Mouse (Mus musculus): Measurements from ENCODE around the gene Pou2f1. TPM values are rescaled to one million over a fixed set of nuclear protein-coding genes. Genes with fewer than 3 reads are reported as not detected.

Gene Pou2f1
- polyA plus RNA-seq, 1 experiment from 2014 or later: 13.8 TPM

- Histone ChIP-seq H3K27me3 (no peaks in the 10 kb centered on the region), H3K4me3 (no peak overlapping the region), H3K4me2 (no peak overlapping the region), H3K9me3 (no peaks in the 10 kb centered on the region), H3K4me1 (no peaks in the 10 kb centered on the region), H3K36me3 (no peaks in the 10 kb centered on the region), H3K9ac (no peak overlapping the region), H3K27ac (no peak overlapping the region)
- ATAC-seq (ENCODE audit: borderline replicate concordance, extremely low read depth, low FRiP score, low TSS enrichment): no peak
- 54% methylated on average over 5 of the region's 5 CpGs for WGBS
These were observed 68.4 kb downstream of the Pou2f1 start for GRCm38 (mm10) chr1:165933915-165934647.

GRCm38 (mm10) chr1:165932842-165933241 is 69.6 kb downstream of the Pou2f1 start:
- Histone ChIP-seq H3K27ac (no peak overlapping the region), H3K27me3 (no peaks in the 10 kb centered on the region), H3K4me1 (no peaks in the 10 kb centered on the region), H3K4me2 (no peak overlapping the region), H3K4me3 (no peak overlapping the region), H3K9me3 (no peaks in the 10 kb centered on the region), H3K9ac (no peak overlapping the region), H3K36me3 (no peaks in the 10 kb centered on the region)
- 92% methylated on average over 2 of the region's 2 CpGs for WGBS
- ATAC-seq (ENCODE audit: borderline replicate concordance, extremely low read depth, low FRiP score, low TSS enrichment): no peak

GRCm38 (mm10) chr1:165930510-165930909 is 72.0 kb downstream of the Pou2f1 start:
- no peak overlapping the region for H3K4me2 ChIP-seq
- H3K4me1 ChIP-seq: no peaks in the 10 kb centered on the region
- H3K27ac ChIP-seq: no peak overlapping the region
- H3K9ac ChIP-seq: no peak overlapping the region
- no peaks in the 10 kb centered on the region for H3K9me3 ChIP-seq
- H3K27me3 ChIP-seq: no peaks in the 10 kb centered on the region
- no peak overlapping the region for H3K4me3 ChIP-seq
- no peak for ATAC-seq (ENCODE audit: borderline replicate concordance, extremely low read depth, low FRiP score, low TSS enrichment)
- WGBS: 82% methylated on average over 3 of the region's 3 CpGs
- H3K36me3 ChIP-seq: no peaks in the 10 kb centered on the region

- H3K4me3 ChIP-seq: no peak overlapping the region
- H3K4me1 ChIP-seq: no peaks in the 10 kb centered on the region
- WGBS: 79% methylated on average over 7 of the region's 7 CpGs
- H3K4me2 ChIP-seq: no peak overlapping the region
- H3K27ac ChIP-seq: no peak overlapping the region
- no peak for ATAC-seq (ENCODE audit: borderline replicate concordance, extremely low read depth, low FRiP score, low TSS enrichment)
- H3K9ac ChIP-seq: no peak overlapping the region
- H3K9me3 ChIP-seq: no peaks in the 10 kb centered on the region
- H3K36me3 ChIP-seq: no peaks in the 10 kb centered on the region
- H3K27me3 ChIP-seq: no peaks in the 10 kb centered on the region
These were observed 74.8 kb downstream of the Pou2f1 start for GRCm38 (mm10) chr1:165927507-165928279.

- 90% methylated on average over 2 of the region's 2 CpGs for WGBS
These were observed 77.3 kb downstream of the Pou2f1 start for GRCm38 (mm10) chr1:165925207-165925606.

GRCm38 (mm10) chr1:165922488-165922887 is 80.0 kb downstream of the Pou2f1 start:
- no peaks in the 10 kb centered on the region for H3K9me3 ChIP-seq
- H3K9ac ChIP-seq: no peak overlapping the region
- H3K4me3 ChIP-seq: no peak overlapping the region
- H3K27ac ChIP-seq: no peak overlapping the region
- no peaks in the 10 kb centered on the region for H3K27me3 ChIP-seq
- no peak for ATAC-seq (ENCODE audit: borderline replicate concordance, extremely low read depth, low FRiP score, low TSS enrichment)
- H3K36me3 ChIP-seq: no peaks in the 10 kb centered on the region
- WGBS: 86% methylated on average over 1 of the region's 1 CpGs
- no peak overlapping the region for H3K4me2 ChIP-seq
- H3K4me1 ChIP-seq: 0 out of 2 replicates have a peak, but pooled peaks cover 3% of the 10 kb centered on the region

More at GRCm38 (mm10) chr1:165925207-165925606, 77.3 kb downstream of the Pou2f1 start:
- no peaks in the 10 kb centered on the region for H3K9me3 ChIP-seq
- ATAC-seq (ENCODE audit: borderline replicate concordance, extremely low read depth, low FRiP score, low TSS enrichment): no peak
- H3K9ac ChIP-seq: no peak overlapping the region
- no peaks in the 10 kb centered on the region for H3K4me1 ChIP-seq
- H3K4me3 ChIP-seq: no peak overlapping the region
- H3K36me3 ChIP-seq: no peaks in the 10 kb centered on the region
- H3K27ac ChIP-seq: no peak overlapping the region
- H3K27me3 ChIP-seq: no peaks in the 10 kb centered on the region
- no peak overlapping the region for H3K4me2 ChIP-seq

GRCm38 (mm10) chr1:165921026-165921425 is 81.5 kb downstream of the Pou2f1 start:
- no peaks in the 10 kb centered on the region for H3K27me3 ChIP-seq
- H3K4me2 ChIP-seq: no peak overlapping the region
- 0 out of 2 replicates have a peak, but pooled peaks cover 3% of the 10 kb centered on the region for H3K4me1 ChIP-seq
- no peak overlapping the region for H3K4me3 ChIP-seq
- no peak overlapping the region for H3K27ac ChIP-seq
- H3K36me3 ChIP-seq: peaks cover 7% of the 10 kb centered on the region
- 65% methylated on average over 3 of the region's 3 CpGs for WGBS
- H3K9ac ChIP-seq: no peak overlapping the region
- ATAC-seq (ENCODE audit: borderline replicate concordance, extremely low read depth, low FRiP score, low TSS enrichment): no peak
- H3K9me3 ChIP-seq: no peaks in the 10 kb centered on the region

GRCm38 (mm10) chr1:165914416-165914801 is 88.1 kb downstream of the Pou2f1 start:
- Histone ChIP-seq H3K4me2 (no peak overlapping the region), H3K27me3 (no peaks in the 10 kb centered on the region), H3K9ac (no peak overlapping the region), H3K9me3 (no peaks in the 10 kb centered on the region), H3K4me3 (no peak overlapping the region), H3K4me1 (0 out of 2 replicates have a peak, but pooled peaks cover under 1% of the 10 kb centered on the region), H3K36me3 (peaks cover 11% of the 10 kb centered on the region), H3K27ac (no peak overlapping the region)
- 73% methylated on average over 2 of the region's 2 CpGs for WGBS
- no peak for ATAC-seq (ENCODE audit: borderline replicate concordance, extremely low read depth, low FRiP score, low TSS enrichment)

GRCm38 (mm10) chr1:165913720-165914415 is 88.6 kb downstream of the Pou2f1 start:
- no peak for ATAC-seq (ENCODE audit: borderline replicate concordance, extremely low read depth, low FRiP score, low TSS enrichment)
- no peaks in the 10 kb centered on the region for H3K4me1 ChIP-seq
- no peak overlapping the region for H3K9ac ChIP-seq
- H3K4me3 ChIP-seq: no peak overlapping the region
- H3K27ac ChIP-seq: no peak overlapping the region
- peaks cover 13% of the 10 kb centered on the region for H3K36me3 ChIP-seq
- H3K9me3 ChIP-seq: no peaks in the 10 kb centered on the region
- no peaks in the 10 kb centered on the region for H3K27me3 ChIP-seq
- no peak overlapping the region for H3K4me2 ChIP-seq
- 82% methylated on average over 2 of the region's 2 CpGs for WGBS

GRCm38 (mm10) chr1:165909471-165909870 is 93.0 kb downstream of the Pou2f1 start:
- ATAC-seq (ENCODE audit: borderline replicate concordance, extremely low read depth, low FRiP score, low TSS enrichment): no peak
- Histone ChIP-seq H3K4me2 (no peak overlapping the region), H3K9ac (no peak overlapping the region), H3K36me3 (peaks cover 26% of the 10 kb centered on the region), H3K9me3 (no peaks in the 10 kb centered on the region), H3K4me1 (no peaks in the 10 kb centered on the region), H3K27me3 (no peaks in the 10 kb centered on the region), H3K4me3 (no peak overlapping the region), H3K27ac (no peak overlapping the region)
- 84% methylated on average over 3 of the region's 3 CpGs for WGBS

GRCm38 (mm10) chr1:165908806-165909205 is 93.7 kb downstream of the Pou2f1 start:
- ATAC-seq (ENCODE audit: borderline replicate concordance, extremely low read depth, low FRiP score, low TSS enrichment): no peak
- Histone ChIP-seq H3K27ac (no peak overlapping the region), H3K27me3 (no peaks in the 10 kb centered on the region), H3K4me2 (no peak overlapping the region), H3K36me3 (peaks cover 26% of the 10 kb centered on the region), H3K9me3 (no peaks in the 10 kb centered on the region), H3K4me1 (no peaks in the 10 kb centered on the region), H3K9ac (no peak overlapping the region), H3K4me3 (no peak overlapping the region)
- 79% methylated on average over 3 of the region's 3 CpGs for WGBS

- Histone ChIP-seq H3K9me3 (no peaks in the 10 kb centered on the region), H3K4me2 (no peak overlapping the region), H3K36me3 (peaks cover 26% of the 10 kb centered on the region), H3K4me1 (no peaks in the 10 kb centered on the region), H3K27me3 (no peaks in the 10 kb centered on the region), H3K9ac (no peak overlapping the region), H3K27ac (no peak overlapping the region), H3K4me3 (no peak overlapping the region)
- no peak for ATAC-seq (ENCODE audit: borderline replicate concordance, extremely low read depth, low FRiP score, low TSS enrichment)
- 93% methylated on average over 2 of the region's 2 CpGs for WGBS
These were observed 94.3 kb downstream of the Pou2f1 start for GRCm38 (mm10) chr1:165908153-165908552.
